Mouse (Mus musculus): ENCODE results near the gene Gga1.

DNA sequence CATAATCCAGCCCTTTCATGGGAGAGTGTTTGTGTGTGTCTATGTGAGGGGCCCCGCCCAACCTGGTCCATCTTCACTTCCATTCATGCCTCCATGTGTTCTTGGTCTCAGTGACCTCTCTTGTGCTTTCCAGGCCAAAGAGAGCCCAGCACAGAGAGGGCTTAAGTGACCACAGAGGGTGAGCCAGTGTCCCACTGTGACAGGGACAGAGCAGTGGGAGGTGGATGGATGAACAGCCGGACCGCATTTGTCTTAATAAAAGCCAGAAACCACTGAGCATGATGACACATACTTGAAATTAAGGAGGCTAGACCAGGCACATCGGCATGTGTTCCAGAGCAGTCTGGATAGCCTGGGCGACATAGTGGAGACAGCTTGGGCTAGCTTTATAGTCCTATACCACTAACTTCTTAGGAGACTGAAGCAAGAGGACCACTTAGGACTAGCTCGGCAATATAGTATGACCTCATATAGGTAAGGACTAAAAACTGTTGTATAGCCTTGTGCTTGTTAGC is 53.3 kb downstream of the Gga1 start:
- no peak for TF ChIP-seq GATA1 (IDR thresholded peaks at IDR 0.05; ENCODE audit: low read length)
- no peak for TF ChIP-seq TAL1 (IDR thresholded peaks at IDR 0.05; ENCODE audit: low read length)
